Mouse (Mus musculus) spleen, embryonic (tissue): Measurements from ENCODE around the gene Amtn.
"Not testable (repeated sequence)": the region's sequence is repeated elsewhere in the genome, so short reads cannot be mapped to it uniquely, and the experiment has no call there.

Experiments
- CTCF ChIA-PET: fragments of 350-600 bp; sonication (Branson Sonifier 250); formaldehyde crosslinking; loops from one replicate; lab custom pipeline; 2022; lab: Charles Lee

Amtn gene

DNA sequence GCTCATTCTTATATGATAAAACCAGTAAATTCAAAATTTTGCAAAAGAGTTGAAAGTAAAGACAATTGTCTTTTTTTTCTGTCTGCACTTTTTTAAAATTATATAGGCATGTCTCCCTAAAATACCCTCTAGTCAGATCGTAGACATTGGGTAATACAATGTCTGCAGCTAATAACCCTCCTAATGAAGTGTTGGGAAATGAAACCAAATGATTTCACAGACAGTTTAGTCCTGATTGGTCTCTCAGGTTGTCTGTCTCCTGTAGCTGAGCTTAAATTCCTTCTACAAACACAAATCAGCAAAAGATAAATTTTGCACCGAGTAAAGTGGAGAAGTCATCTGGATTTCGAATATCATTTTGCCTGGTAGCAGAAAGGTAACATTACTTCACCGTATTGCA is at the start of gene Amtn:
Gene Amtn, plus strand, starts transcription at position 301 of the 400 bp plus-strand sequence.
- CTCF ChIA-PET = no interaction called here

DNA sequence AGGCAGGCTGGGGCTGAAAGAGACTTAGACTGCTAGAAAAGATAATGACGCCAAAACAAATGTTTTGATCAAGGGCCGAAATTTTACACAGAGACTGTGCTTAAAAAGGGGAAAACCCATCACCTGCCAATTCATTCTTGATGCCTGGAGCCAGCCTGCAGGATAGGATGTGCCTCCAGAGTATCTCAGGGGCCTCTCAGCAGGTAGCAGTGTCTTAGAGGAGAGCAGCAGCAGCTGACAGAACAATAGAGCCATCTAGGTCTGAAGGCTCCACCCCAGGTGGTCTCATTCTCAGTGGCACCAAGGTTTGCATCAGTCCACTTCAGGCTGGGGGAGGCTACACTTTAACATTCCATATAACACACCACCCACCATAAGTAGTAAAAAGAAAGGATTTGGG is 27.4 kb upstream of the Amtn start:
- CTCF ChIA-PET = not testable (repeated sequence)

DNA sequence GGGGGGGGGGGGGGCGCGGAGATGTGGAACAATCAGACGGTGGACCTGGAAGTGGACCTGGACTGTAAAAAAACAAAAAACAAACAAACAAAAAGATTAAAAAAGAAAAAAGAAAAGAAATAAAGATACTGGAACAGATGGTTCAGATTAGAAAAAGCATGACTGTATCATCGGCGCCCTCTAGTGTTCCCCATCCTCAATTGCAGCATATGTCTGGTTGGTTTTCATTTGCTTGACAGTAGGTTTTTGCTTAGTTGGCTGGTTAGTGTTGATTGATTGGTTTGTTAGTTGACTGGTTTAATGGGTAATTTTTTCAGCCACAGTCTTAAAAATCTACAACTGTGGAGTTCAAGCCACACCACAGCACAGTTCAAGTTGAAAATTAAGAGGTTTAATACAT is 11.1 kb upstream of the Amtn start:
- CTCF ChIA-PET = no interaction called here

DNA sequence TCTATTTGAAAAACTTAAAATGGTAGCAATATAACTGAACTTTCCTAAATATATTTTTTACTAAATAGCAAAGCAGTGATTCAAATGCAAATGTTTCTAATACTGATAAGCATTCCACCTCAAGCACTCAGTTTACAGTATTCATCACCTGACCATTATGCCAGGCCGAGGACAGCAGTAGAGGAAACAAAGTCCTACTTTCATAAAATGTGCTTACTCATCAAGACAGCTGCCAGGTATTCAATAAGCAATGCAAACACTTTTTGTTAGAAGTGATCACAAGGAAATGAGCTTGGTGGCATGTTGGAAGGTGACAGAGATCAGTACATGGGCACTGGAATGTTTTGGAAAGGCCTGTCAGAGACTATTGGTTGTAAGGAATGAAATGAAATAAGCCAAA is 9.0 kb upstream of the Amtn start:
- CTCF ChIA-PET = no interaction called here

DNA sequence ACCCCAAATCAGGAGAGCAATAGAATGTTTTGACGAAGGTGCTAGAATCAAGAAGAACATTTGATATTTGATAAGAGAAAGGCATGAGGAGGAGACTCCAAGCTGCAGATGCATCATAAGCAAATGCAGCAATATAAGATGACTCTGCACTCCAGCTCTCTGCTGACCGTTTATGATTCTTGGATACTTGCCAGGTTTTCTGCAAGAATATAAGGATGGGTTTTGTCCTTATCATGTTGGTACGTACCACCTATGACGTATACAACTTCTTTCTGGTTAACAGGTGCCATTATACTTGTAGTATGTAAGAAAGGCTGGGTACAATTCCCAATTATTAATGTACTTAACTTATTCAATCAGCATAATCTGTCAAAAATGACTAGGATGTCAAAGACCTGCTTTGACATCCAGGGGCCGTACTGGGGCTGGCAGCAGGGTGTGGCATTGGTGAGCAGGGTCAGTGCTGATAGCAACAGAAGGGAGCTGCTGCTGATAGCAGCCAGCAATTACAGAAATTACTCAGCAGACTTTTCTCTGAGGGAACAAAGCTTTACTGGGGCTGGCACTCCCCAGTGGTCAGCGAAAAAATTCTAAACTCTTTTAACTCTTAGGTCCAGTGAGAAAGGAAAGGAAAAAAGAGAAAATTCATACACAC is 5.2 kb upstream of the Amtn start:
- CTCF ChIA-PET = no interaction called here

DNA sequence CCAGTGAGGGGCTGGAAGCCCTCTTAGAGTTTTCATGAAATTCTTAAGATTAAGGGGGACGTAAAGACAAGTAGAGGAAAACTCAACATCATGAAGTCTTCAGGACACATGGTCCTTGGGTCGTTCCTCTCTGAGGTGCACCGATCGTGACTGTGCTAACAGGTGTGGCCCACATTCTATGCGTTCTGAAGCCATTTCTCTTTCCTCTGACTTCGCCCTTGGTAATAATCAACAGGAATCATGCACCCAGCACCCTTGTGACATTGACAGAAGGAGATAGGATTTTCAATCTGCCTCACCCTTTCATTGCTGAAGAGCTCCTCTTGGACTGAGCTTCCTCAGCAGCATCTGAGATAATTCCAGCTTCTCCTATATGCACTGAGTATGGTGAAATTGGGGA is 3.3 kb upstream of the Amtn start:
- CTCF ChIA-PET = no interaction called here

DNA sequence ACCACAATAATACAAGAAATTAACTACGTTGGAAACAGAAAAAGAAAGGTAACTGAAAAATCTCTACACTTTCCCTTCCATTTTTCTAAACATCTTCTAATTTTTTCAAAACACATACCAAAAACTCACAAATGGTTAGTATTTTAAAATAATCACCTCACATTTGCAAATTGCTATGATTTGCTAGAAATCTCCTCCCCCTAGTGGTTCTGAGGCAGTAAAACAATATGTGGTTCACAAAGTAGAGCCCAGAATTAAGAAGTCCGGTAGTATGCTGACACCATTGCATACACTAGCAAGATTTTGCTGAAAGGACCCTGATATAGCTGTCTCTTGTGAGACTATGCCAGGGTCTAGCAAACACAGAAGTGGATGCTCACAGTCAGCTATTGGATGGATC is 16.1 kb downstream of the Amtn start:
- CTCF ChIA-PET = interaction anchor here (0.6 kb wide), 1 partner anchor 398 kb away, joined by 3 read pairs; no protein-coding TSS in a partner anchor

DNA sequence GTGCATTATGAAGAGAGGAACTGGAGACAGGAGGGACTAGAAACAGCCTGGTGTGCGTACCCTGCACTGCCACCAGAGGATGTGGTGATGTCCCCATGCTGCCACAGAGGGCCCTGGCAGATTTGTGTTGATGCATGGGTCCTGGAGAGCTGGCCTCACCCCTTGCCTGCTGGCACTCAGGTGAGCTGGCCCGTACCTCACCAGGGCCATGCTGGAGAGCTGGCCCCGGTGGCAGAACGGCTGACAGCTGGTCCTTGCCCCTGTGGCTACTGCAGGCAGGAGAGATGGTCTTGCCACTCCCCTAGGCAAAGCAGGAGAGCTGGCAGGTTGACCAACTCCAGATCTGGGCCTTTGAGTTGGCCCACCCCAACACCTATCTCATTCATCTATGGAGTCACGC is 22.7 kb downstream of the Amtn start:
- CTCF ChIA-PET = no interaction called here

DNA sequence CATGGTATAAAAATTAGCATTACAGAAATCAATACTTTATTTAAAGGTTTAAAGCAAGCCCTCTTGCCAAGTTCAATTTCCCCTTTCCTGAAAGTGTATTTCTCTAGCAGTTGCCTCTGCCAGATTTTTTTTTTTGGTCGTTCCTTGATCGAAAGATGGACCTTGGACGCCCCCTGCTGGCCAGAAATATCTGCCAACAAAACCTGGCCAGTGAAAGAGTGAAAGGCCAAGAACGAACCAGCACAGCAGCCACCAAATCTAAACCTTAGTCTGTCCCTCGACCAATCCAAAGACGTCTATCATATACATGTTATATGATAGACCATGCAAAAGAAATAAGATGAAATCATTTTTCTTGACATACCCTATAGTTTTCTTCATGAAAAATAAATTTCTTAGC is 23.9 kb downstream of the Amtn start:
- CTCF ChIA-PET = no interaction called here

DNA sequence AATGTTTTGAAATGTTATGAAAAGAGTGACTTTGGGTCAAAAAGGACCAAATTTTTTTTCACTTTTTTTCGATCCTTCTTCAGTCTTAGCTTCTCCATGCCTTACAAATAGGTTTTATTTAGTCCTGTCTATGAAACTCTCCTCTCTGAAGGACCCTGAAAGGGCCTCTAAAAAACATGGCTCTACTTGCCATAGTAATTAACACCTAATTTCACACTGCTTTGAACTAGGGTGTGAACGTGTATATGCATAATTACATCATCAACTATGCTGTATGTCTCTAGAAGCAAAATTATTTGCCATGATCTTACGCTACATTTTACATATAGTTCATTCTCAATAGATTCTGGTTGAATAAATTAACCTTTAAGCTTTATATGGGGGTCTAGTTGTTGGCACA is 25.6 kb downstream of the Amtn start:
- CTCF ChIA-PET = no interaction called here

DNA sequence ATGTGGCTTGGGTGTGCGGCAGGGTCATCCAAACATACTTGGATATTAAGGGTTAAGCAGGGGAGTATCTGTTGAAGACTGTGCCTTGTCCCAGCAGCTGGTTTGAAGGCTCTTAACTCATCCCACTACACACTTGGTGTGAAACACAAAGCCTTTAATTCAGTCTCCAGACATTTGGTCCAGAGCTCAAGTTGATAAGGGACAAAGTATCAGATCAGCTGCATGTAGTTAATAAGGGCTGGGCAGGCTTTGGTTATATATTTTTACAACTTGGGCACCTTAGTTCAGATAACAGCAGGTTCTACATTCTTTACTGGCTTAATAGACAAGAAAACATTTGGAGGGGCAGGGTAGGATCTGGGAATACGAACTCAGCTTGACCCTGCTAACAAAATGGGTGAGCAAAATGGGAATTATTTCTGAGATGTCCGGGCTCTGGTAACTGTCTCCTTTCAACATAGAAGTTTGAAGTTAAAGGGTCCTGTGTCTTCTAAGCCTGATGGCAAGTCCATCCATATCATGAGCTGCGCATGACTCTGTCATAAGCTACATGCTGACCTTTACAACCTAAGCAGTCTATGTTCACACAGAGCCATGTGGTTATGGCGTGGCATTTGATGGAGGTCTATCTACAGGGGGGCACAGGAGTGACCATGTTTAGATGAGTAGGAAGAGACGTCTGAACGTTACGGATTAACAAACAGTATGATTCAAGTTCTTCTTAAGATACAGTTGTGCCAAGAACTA is 44.6 kb downstream of the Amtn start:
- CTCF ChIA-PET = no interaction called here

DNA sequence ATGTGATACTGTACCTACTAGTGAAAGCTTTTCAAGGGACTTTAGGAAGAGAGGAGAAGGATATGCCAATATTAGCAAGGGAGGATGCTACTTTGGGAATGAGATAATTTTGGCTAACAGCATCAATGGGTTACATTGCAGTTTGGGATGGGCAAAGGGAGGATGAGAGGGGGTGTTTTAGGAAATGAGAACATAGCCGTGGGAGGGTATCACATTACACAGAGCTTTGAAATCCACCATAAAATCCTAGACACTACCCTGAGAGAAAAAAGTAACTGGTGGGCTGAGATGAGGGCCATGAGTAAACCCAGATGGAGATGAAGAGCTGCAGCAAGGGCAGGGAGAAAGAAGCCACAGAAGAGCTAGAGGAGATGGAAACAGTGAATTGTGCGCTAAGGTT is 49.0 kb downstream of the Amtn start:
- CTCF ChIA-PET = not testable (repeated sequence)

DNA sequence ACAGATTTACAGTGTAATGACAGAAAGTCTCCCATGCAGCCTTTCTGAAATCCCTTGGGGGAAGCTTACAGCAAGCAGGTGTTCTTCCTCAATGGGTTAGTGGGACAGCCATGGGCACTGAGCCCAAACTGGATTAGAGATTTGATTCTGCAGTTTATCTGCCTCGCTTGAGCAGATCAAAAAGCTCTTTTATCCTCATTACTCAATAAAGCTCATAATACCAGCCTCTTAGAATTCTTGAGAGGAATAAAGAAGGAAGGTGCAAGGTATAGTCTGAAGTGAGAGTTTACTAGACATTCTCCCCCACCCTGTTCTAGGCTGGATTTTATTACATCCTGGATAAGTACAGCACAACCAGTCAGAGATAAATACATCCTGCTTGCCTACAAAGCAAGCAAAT is 50.8 kb downstream of the Amtn start:
- CTCF ChIA-PET = no interaction called here
